Mouse (Mus musculus) midbrain, embryonic 16.5 days (tissue): ENCODE data around the gene AW011738. TPM values are rescaled to one million over a fixed set of nuclear protein-coding genes. Genes with fewer than 3 reads are reported as not detected.
A peak's percentile ranks its signal among the peaks of the same experiment; 100 is the strongest.

Experiments
- ATAC-seq: fragments of 200-750 bp; cut with Nextera tagmentation; 2 replicates; pipeline ENCODE4 v1.8.0; 2017; ENCODE audit warnings: moderate TSS enrichment
- H3K27ac ChIP-seq: fragments of 300-500 bp; sonication (generic); 2 replicates; pipeline ENCODE4 v1.5.1; 2014; ENCODE audit warnings: mild to moderate bottlenecking, low read length, mixed read lengths
- H3K27me3 ChIP-seq: fragments of 300-500 bp; sonication (generic); 2 replicates; pipeline ENCODE4 v1.6.1; 2014; ENCODE audit warnings: low read depth, low read length, mixed read lengths; ENCODE audit not compliant: control insufficient read depth, insufficient read depth
- H3K36me3 ChIP-seq: fragments of 300-500 bp; sonication (generic); 2 replicates; pipeline ENCODE4 v1.6.1; 2014; ENCODE audit warnings: mild to moderate bottlenecking, low read length, moderate library complexity, mixed read lengths; ENCODE audit not compliant: control insufficient read depth, insufficient read depth
- H3K4me1 ChIP-seq: fragments of 300-500 bp; sonication (generic); 2 replicates; pipeline ENCODE4 v1.6.1; 2014; ENCODE audit warnings: mild to moderate bottlenecking, low read length, mixed read lengths; ENCODE audit not compliant: control insufficient read depth, insufficient read depth
- H3K4me2 ChIP-seq: fragments of 300-500 bp; sonication (generic); 2 replicates; pipeline ENCODE4 v1.6.1; 2014; ENCODE audit warnings: mild to moderate bottlenecking, low read length, mixed read lengths
- H3K4me3 ChIP-seq: fragments of 300-500 bp; sonication (generic); 2 replicates; pipeline ENCODE4 v1.5.1; 2014; ENCODE audit warnings: low read depth, mild to moderate bottlenecking, low read length, moderate library complexity, mixed read lengths
- H3K9ac ChIP-seq: fragments of 300-500 bp; sonication (generic); 2 replicates; pipeline ENCODE4 v1.6.1; 2014; ENCODE audit warnings: low read depth, low read length, mixed read lengths
- H3K9me3 ChIP-seq: fragments of 300-500 bp; sonication (generic); replicated peaks from 2 replicates; pipeline ENCODE4 v1.6.1; 2014; ENCODE audit warnings: mild to moderate bottlenecking, low read length, mixed read lengths; ENCODE audit not compliant: control insufficient read depth, poor library complexity, severe bottlenecking
- WGBS: fragments of 180-500 bp; shearing (Covaris S2); extraction: QIAGEN DNeasy Blood & Tissue Kit; methylation state at CpG from one replicate; pipeline ENCODE4 v1.1.7; 2014; 5-methylcytosine and 5-hydroxymethylcytosine counted together
- polyA plus RNA-seq: library from polyadenylated mRNA; unstranded; fragments of >200 nt; fragmentation: Nextera tagmentation; extraction: Ambion mirVana; gene quantifications from 2 replicates; pipeline ENCODE4 v1.2.1, GENCODE M21; 2015

AW011738 gene
- polyA plus RNA-seq, 1 experiment from 2014 or later = 4.2 TPM

GRCm38 (mm10) chr4:156228393-156229024 lies 25.4 kb downstream of the AW011738 start:
- 26% methylated on average over 12 of the region's 12 CpGs for WGBS

GRCm38 (mm10) chr4:156234021-156234501 lies 31.0 kb downstream of the AW011738 start:
- H3K27ac ChIP-seq = peak overlapping the region; percentile 91
- H3K4me1 ChIP-seq = peaks cover 11% of the 10 kb centered on the region

More at GRCm38 (mm10) chr4:156228393-156229024, 25.4 kb downstream of the AW011738 start:
- Histone ChIP-seq H3K27ac (no peak overlapping the region), H3K4me1 (peaks cover 3% of the 10 kb centered on the region), H3K9me3 (no peaks in the 10 kb centered on the region), H3K9ac (peak overlapping the region; percentile 34; the same call in 1 of the 2 replicates), H3K4me2 (no peak overlapping the region), H3K27me3 (no peaks in the 10 kb centered on the region), H3K4me3 (no peak overlapping the region), H3K36me3 (peaks cover 32% of the 10 kb centered on the region)
- no peak for ATAC-seq

GRCm38 (mm10) chr4:156234701-156235213 lies 31.7 kb downstream of the AW011738 start, which contains the start of gene Plekhn1:
Gene Plekhn1, minus strand, starts transcription at chr4:156234857.
- H3K4me2 ChIP-seq = peak within 1 kb of the TSS; percentile 97
- peak within 1 kb of the TSS; percentile 81 for H3K9ac ChIP-seq
- ATAC-seq = peak; percentile 59
- peaks cover 11% of the 10 kb centered on the region for H3K4me1 ChIP-seq
- peak within 1 kb of the TSS; percentile 92 for H3K27ac ChIP-seq
- WGBS = under 1% methylated on average over 35 of the region's 48 CpGs
- H3K36me3 ChIP-seq = peaks cover 41% of the 10 kb centered on the region
- H3K27me3 ChIP-seq = no peaks in the 10 kb centered on the region
- H3K4me3 ChIP-seq = peak within 1 kb of the TSS; percentile 84
- H3K9me3 ChIP-seq = no peaks in the 10 kb centered on the region

More at GRCm38 (mm10) chr4:156234021-156234501, 31.0 kb downstream of the AW011738 start:
- H3K4me2 ChIP-seq = peak overlapping the region; percentile 97
- ATAC-seq = no peak; the same call in 1 of the 2 replicates
- peak overlapping the region; percentile 84 for H3K4me3 ChIP-seq
- peaks cover 42% of the 10 kb centered on the region for H3K36me3 ChIP-seq
- H3K9me3 ChIP-seq = no peaks in the 10 kb centered on the region
- no peaks in the 10 kb centered on the region for H3K27me3 ChIP-seq
- 2% methylated on average over 17 of the region's 17 CpGs for WGBS
- peak overlapping the region; percentile 81 for H3K9ac ChIP-seq

GRCm38 (mm10) chr4:156235360-156235770 lies 32.3 kb downstream of the AW011738 start:
- WGBS = 0% methylated on average over 15 of the region's 15 CpGs
- Histone ChIP-seq H3K9ac (peak overlapping the region; percentile 63), H3K4me1 (peaks cover 11% of the 10 kb centered on the region), H3K36me3 (peaks cover 41% of the 10 kb centered on the region), H3K9me3 (no peaks in the 10 kb centered on the region), H3K4me2 (peak overlapping the region; percentile 97), H3K27ac (peak overlapping the region; percentile 92), H3K4me3 (peak overlapping the region; percentile 84), H3K27me3 (no peaks in the 10 kb centered on the region)
- ATAC-seq = peak; percentile 43

- no peaks in the 10 kb centered on the region for H3K9me3 ChIP-seq
- H3K36me3 ChIP-seq = peaks cover 41% of the 10 kb centered on the region
- under 1% methylated on average over 87 of the region's 90 CpGs for WGBS
- peaks cover 11% of the 10 kb centered on the region for H3K4me1 ChIP-seq
- ATAC-seq = peak; percentile 84
- peak within 1 kb of the TSS; percentile 97 for H3K4me2 ChIP-seq
- peak within 1 kb of the TSS; percentile 92 for H3K27ac ChIP-seq
- peak within 1 kb of the TSS; percentile 84 for H3K4me3 ChIP-seq
- H3K27me3 ChIP-seq = no peaks in the 10 kb centered on the region
- H3K9ac ChIP-seq = peak within 1 kb of the TSS; percentile 81
Measured at GRCm38 (mm10) chr4:156235808-156236533, 32.9 kb downstream of the AW011738 start, which contains the start of gene Noc2l. Gene Noc2l, plus strand, starts transcription at chr4:156236010.

GRCm38 (mm10) chr4:156236651-156237447 lies 33.7 kb downstream of the AW011738 start:
- no peak overlapping the region; the same call in 1 of the 2 replicates for H3K9ac ChIP-seq
- peaks cover 42% of the 10 kb centered on the region for H3K36me3 ChIP-seq
- no peak overlapping the region for H3K27ac ChIP-seq
- H3K4me3 ChIP-seq = peak overlapping the region; percentile 84
- no peaks in the 10 kb centered on the region for H3K27me3 ChIP-seq
- no peak for ATAC-seq
- H3K4me2 ChIP-seq = peak overlapping the region; percentile 97
- H3K4me1 ChIP-seq = peaks cover 11% of the 10 kb centered on the region
- H3K9me3 ChIP-seq = no peaks in the 10 kb centered on the region
- WGBS = 26% methylated on average over 55 of the region's 60 CpGs

- no peaks in the 10 kb centered on the region; the same call in 1 of the 2 replicates for H3K27me3 ChIP-seq
- H3K4me2 ChIP-seq = no peak overlapping the region
- H3K4me3 ChIP-seq = no peak overlapping the region
- H3K9ac ChIP-seq = no peak overlapping the region; the same call in 1 of the 2 replicates
- H3K9me3 ChIP-seq = no peaks in the 10 kb centered on the region
- H3K36me3 ChIP-seq = peaks cover 33% of the 10 kb centered on the region
- peaks cover 5% of the 10 kb centered on the region; the same call in 1 of the 2 replicates for H3K4me1 ChIP-seq
- ATAC-seq = no peak
- peak overlapping the region; percentile 59 for H3K27ac ChIP-seq
- WGBS = 66% methylated on average over 11 of the region's 11 CpGs
Measured at GRCm38 (mm10) chr4:156249567-156249966, 46.5 kb downstream of the AW011738 start.

DNA sequence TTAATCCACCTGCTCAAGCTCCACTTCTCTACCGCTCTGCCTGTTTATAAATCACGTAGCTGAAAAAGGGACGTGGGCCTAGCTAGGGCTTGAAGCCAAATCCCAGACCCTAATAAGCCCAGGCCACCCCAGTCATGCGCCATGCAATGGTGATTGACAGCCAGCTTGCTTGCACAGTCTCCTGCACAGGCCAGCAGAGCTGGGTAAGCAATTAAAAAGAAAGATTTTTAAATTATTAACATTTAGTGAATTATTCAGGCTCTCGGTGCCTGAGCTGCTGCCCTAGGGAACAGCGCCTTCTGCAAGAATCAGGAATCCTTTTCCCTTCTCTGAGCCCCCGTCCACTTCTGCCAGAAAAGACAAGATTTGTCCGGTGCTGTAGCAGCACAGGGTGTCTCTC lies 48.0 kb downstream of the AW011738 start:
- peaks cover 21% of the 10 kb centered on the region for H3K36me3 ChIP-seq
- ATAC-seq = peak; percentile 53; the same call in 1 of the 2 replicates
- peaks cover 6% of the 10 kb centered on the region; the same call in 1 of the 2 replicates for H3K27me3 ChIP-seq
- H3K9ac ChIP-seq = no peak overlapping the region
- peak overlapping the region; percentile 59 for H3K27ac ChIP-seq
- H3K9me3 ChIP-seq = no peaks in the 10 kb centered on the region
- H3K4me1 ChIP-seq = peaks cover 14% of the 10 kb centered on the region; the same call in 1 of the 2 replicates
- no peak overlapping the region for H3K4me2 ChIP-seq
- H3K4me3 ChIP-seq = no peak overlapping the region
- 52% methylated on average over 8 of the region's 8 CpGs for WGBS
